Mouse (Mus musculus) brain, embryonic 14.5 days (tissue): ENCODE results near the gene Vstm2b.

Source experiments
- CTCF ChIP-seq: fragments of 200-500 bp; IDR thresholded peaks from 2 replicates; pipeline ENCODE4 v1.5.1; 2012; ENCODE audit warnings: inconsistent platforms, mild to moderate bottlenecking, moderate library complexity, borderline replicate concordance; ENCODE audit not compliant: insufficient read depth, insufficient read length; ENCODE audit errors: extremely low read depth
- POLR2A ChIP-seq: fragments of 200-500 bp; IDR thresholded peaks from 2 replicates; pipeline ENCODE4 v1.6.1; 2012; ENCODE audit warnings: mild to moderate bottlenecking, inconsistent platforms, borderline replicate concordance; ENCODE audit not compliant: poor library complexity, insufficient read depth, insufficient read length, severe bottlenecking; ENCODE audit errors: extremely low read depth

GRCm38 (mm10) chr7:40856088-40856625 is 42.0 kb upstream of the Vstm2b start:
- TF ChIP-seq CTCF: no peak
- no peak for TF ChIP-seq POLR2A
